Mouse (Mus musculus) C2C12 (cell line): ENCODE results near the gene Nbdy. TPM values are rescaled to one million over a fixed set of nuclear protein-coding genes. Genes with fewer than 3 reads are reported as not detected.

Source experiments
- H3K27me3 ChIP-seq: one replicate; pipeline ENCODE4 v1.6.1; 2011; ENCODE audit not compliant: control insufficient read depth, insufficient read depth, insufficient read length
- H3K36me3 ChIP-seq: one replicate; pipeline ENCODE4 v1.6.1; 2011; ENCODE audit not compliant: control insufficient read depth, insufficient read depth
- H3K4me3 ChIP-seq: one replicate; pipeline ENCODE4 v1.5.1; 2011; ENCODE audit warnings: mild to moderate bottlenecking, control low read depth; ENCODE audit not compliant: poor library complexity, insufficient read depth, severe bottlenecking
- H3K79me2 ChIP-seq: one replicate; pipeline ENCODE4 v1.6.1; 2011; ENCODE audit not compliant: control insufficient read depth, insufficient read depth
- H3K79me3 ChIP-seq: one replicate; pipeline ENCODE4 v1.6.1; 2011; ENCODE audit warnings: low read depth, control low read depth
- H3ac ChIP-seq: one replicate; pipeline ENCODE3; 2011; ENCODE audit warnings: low read depth; ENCODE audit not compliant: control insufficient read depth, insufficient read length
- CEBPB ChIP-seq: IDR thresholded peaks from one replicate; pipeline ENCODE4 v1.6.1; 2011; ENCODE audit warnings: low read depth, mild to moderate bottlenecking, control low read depth, moderate library complexity
- CTCF ChIP-seq: IDR thresholded peaks from one replicate; pipeline ENCODE4 v1.5.1; 2011; ENCODE audit not compliant: control insufficient read depth, insufficient read depth, insufficient read length
- FOSL1 ChIP-seq: IDR thresholded peaks from one replicate; pipeline ENCODE4 v1.8.0; 2011; ENCODE audit warnings: mild to moderate bottlenecking, low read length; ENCODE audit not compliant: poor library complexity, insufficient read depth, severe bottlenecking
- MYOD1 ChIP-seq: IDR thresholded peaks from one replicate; pipeline ENCODE4 v1.6.1; 2011; ENCODE audit warnings: low read depth; ENCODE audit not compliant: control insufficient read depth, insufficient read length
- MYOG ChIP-seq: IDR thresholded peaks from one replicate; pipeline ENCODE4 v1.6.1; 2011; ENCODE audit not compliant: control insufficient read depth, insufficient read length; ENCODE audit errors: extremely low read depth
- USF1 ChIP-seq: IDR thresholded peaks from one replicate; pipeline ENCODE4 v1.6.1; 2011; ENCODE audit warnings: low read depth, mild to moderate bottlenecking, control low read depth, moderate library complexity
- long read RNA-seq, 2 experiments: library from polyadenylated mRNA; unstranded; transcript quantifications; one replicate each; pipeline ENCODE4 v2.0.0; 2019 to 2020
- polyA plus RNA-seq: library from polyadenylated mRNA; unstranded; fragments of >200 nt; fragmentation: generic; extraction: Trizol; gene quantifications from one replicate; pipeline ENCODE4 v1.2.1, GENCODE M21; 2012; ENCODE audit warnings: missing spikeins

The Nbdy gene
- polyA plus RNA-seq: 58.2 TPM
- long read RNA-seq, experiment 1, transcript Nbdy-204 (3 exons, 1,346 nt): minor isoform, 10 of 52 reads
- long read RNA-seq, experiment 1, transcript Nbdy-201 (4 exons, 788 nt): major isoform, 41 of 52 reads
- long read RNA-seq, experiment 1, partial matches to known transcripts: 0 of 52 reads
- long read RNA-seq, experiment 1, other reads (novel, unspliced or antisense): 0 of 52 reads
- long read RNA-seq, experiment 2, partial matches to known transcripts: 0 of 6 reads
- long read RNA-seq, experiment 2, other reads (novel, unspliced or antisense): 0 of 6 reads

DNA sequence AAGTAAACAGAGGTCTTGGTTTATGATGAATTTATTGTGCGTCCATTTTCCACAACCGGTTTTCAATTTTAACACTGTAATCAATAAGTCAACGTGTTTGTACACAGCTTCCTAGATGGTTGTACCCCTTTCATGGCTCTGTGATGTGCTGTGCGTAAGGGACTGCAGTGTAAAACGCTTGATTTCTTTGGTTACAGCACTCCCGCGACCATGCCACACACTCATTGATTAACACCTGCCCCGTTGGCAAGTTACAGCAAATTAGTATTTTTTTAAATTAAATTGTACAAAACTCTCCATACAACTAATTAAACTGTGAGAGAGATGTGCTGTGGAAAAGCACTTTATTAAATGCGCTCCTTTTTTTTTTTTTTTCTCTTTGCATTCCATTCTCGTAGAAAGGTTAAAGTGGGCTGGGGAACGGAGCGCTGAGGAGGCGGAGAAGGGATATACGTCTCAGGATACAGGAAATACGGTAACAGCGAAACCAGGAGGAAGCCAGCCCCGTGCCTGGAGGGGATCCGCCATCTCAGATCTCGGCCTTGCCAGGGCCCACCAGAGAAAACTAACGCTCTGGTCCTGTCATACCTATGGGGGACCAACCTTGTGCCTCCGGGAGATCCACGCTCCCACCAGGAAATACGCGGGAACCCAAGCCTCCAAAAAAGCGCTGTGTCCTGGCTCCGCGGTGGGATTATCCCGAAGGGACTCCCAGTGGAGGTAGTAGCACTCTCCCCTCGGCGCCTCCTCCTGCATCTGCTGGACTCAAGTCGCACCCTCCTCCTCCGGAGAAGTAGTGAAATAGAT lies at the start of gene Nbdy:
Gene Nbdy, plus strand, starts transcription at position 481 of the 807 bp plus-strand sequence.
- H3K27me3 ChIP-seq: no peaks in the 10 kb centered on the region
- TF ChIP-seq MYOG: no peak
- TF ChIP-seq USF1: no peak
- TF ChIP-seq CEBPB: no peak
- TF ChIP-seq CTCF: no peak
- peaks cover 45% of the 10 kb centered on the region for H3K79me2 ChIP-seq
- no peaks in the 10 kb centered on the region for H3K36me3 ChIP-seq
- H3K79me3 ChIP-seq: peaks cover 29% of the 10 kb centered on the region
- peak within 1 kb of the TSS; percentile 42 for H3K4me3 ChIP-seq
- peak within 1 kb of the TSS; percentile 83 for H3ac ChIP-seq

- no peaks in the 10 kb centered on the region for H3K79me2 ChIP-seq
- H3K36me3 ChIP-seq: no peaks in the 10 kb centered on the region
- no peak for TF ChIP-seq USF1
- TF ChIP-seq FOSL1: no peak
- no peak for TF ChIP-seq MYOD1
- TF ChIP-seq CTCF: no peak
- H3K79me3 ChIP-seq: no peaks in the 10 kb centered on the region
- no peaks in the 10 kb centered on the region for H3K27me3 ChIP-seq
- H3K4me3 ChIP-seq: no peak within 1 kb of the TSS
- no peak within 1 kb of the TSS for H3ac ChIP-seq
Observed at GRCm38 (mm10) chrX:153695782-153696395, 27.5 kb upstream of the Nbdy start, which contains the start of gene Kctd12b. Kctd12b (minus strand) TSS chrX:153696391.

DNA sequence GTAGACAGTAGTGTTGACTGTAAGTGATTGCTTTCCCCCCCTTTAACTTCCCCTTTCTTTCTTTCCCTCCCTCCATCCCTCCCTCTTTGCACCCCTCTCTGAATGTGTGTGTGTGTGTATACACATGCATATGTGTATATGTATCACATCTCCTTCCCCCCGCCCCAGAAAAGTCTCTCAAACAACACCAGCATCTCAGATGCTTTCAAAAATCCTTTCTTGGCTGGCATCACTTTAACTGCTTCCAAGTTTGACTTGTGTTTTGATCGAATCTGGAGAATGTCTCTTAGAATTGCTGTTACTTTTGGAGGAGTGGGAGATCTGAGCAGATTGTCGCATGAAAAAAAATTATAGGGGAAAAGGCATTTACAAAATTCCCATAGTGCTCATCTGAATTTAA lies 22.9 kb upstream of the Nbdy start:
- TF ChIP-seq MYOG (no peak), MYOD1 (no peak), USF1 (no peak), CEBPB (no peak), FOSL1 (no peak), CTCF (no peak)
- H3K27me3 ChIP-seq: no peaks in the 10 kb centered on the region
- H3ac ChIP-seq: no peak overlapping the region
- H3K79me2 ChIP-seq: no peaks in the 10 kb centered on the region
- no peaks in the 10 kb centered on the region for H3K79me3 ChIP-seq
- H3K4me3 ChIP-seq: no peak overlapping the region
- no peaks in the 10 kb centered on the region for H3K36me3 ChIP-seq

DNA sequence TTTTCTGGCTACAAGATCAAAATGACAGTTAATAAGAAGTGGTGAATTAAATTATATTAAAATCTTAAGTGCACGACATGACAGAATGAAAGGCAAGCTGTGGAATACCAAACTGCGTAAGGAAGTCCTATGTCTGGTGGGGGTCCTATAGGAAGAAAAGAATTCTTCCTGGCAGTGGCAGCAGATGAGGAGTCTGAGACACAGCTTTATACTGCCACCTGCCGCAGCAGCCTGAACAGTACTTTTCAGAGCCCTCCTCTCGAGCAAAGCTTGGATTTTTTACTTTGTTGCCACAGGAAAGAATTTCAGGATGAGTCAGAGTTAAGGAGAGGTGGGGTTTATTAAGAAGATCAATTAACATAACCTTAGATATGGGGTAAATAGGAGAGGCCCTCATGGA lies 15.7 kb upstream of the Nbdy start:
- H3K27me3 ChIP-seq: no peaks in the 10 kb centered on the region
- no peak for TF ChIP-seq CEBPB
- no peak overlapping the region for H3K4me3 ChIP-seq
- no peaks in the 10 kb centered on the region for H3K79me3 ChIP-seq
- no peaks in the 10 kb centered on the region for H3K79me2 ChIP-seq
- H3ac ChIP-seq: no peak overlapping the region
- H3K36me3 ChIP-seq: no peaks in the 10 kb centered on the region

- TF ChIP-seq MYOD1: no peak
- TF ChIP-seq FOSL1: no peak
- no peak for TF ChIP-seq CEBPB
- TF ChIP-seq MYOG: no peak
- Histone ChIP-seq H3K4me3 (no peak overlapping the region), H3K27me3 (no peaks in the 10 kb centered on the region), H3K36me3 (no peaks in the 10 kb centered on the region), H3ac (no peak overlapping the region), H3K79me3 (no peaks in the 10 kb centered on the region), H3K79me2 (no peaks in the 10 kb centered on the region)
Observed at GRCm38 (mm10) chrX:153716716-153717115, 6.7 kb upstream of the Nbdy start.

DNA sequence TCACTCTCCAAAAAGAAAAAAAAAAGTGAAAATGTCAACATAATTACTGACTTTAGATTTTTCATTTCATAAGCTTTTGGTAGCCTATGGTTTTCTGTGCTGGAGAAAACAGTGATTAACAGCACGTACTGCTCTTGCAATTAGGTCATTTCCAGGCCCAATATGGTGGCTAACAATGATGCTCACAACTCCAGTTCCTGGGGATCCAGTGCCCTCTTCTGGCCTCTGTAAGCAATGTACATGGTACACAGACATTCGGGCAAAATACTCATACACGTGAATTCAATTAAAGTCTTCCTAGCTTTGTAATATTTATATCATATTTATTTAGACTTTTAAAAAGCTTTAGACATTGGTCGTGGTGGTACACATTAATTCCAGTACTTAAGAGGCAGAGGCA lies 3.8 kb upstream of the Nbdy start:
- H3K27me3 ChIP-seq: no peaks in the 10 kb centered on the region

More for the DNA sequence above, 3.8 kb upstream of the Nbdy start:
- no peak overlapping the region for H3K4me3 ChIP-seq
- TF ChIP-seq CTCF (no peak), MYOG (no peak)
- H3K79me2 ChIP-seq: peaks cover 11% of the 10 kb centered on the region
- H3K36me3 ChIP-seq: no peaks in the 10 kb centered on the region
- no peak overlapping the region for H3ac ChIP-seq
- peaks cover 6% of the 10 kb centered on the region for H3K79me3 ChIP-seq
